In genomic region chr4:45407703-45408334, GRCm38 (mm10) we compare ENCODE assay signal across 8 mouse cellular contexts. TPM values are rescaled to one million over a fixed set of nuclear protein-coding genes. Genes with fewer than 3 reads are reported as not detected.
A peak's percentile ranks its signal among the peaks of the same experiment; 100 is the strongest.
DNase-seq lines count a peak whose midpoint lies in the region; ATAC-seq and TF ChIP-seq lines count a peak whose summit lies in the region.

No protein-coding gene starts in this region.

- peak overlapping the region; percentile 86; the same call in 1 of the 2 replicates for H3K27ac ChIP-seq in cerebellum, adult 2 months (ENCODE audit: insufficient read depth, low read length)
- peak overlapping the region; percentile 98 for H3K27ac ChIP-seq in embryonic facial prominence, embryonic 10.5 days (replicated peaks)
- peak overlapping the region; percentile 92 for H3K27ac ChIP-seq in intestine, embryonic 15.5 days
- peak overlapping the region; percentile 95 for H3K27ac ChIP-seq in lung, embryonic 16.5 days (ENCODE audit: low read length)
- H3K27ac ChIP-seq in stomach, embryonic 16.5 days (ENCODE audit: low read length) = peak overlapping the region; percentile 97

- peak overlapping the region; percentile 92 for H3K4me3 ChIP-seq in cerebellum, adult 2 months (replicated peaks; ENCODE audit: insufficient read depth, low read depth, low read length)
- H3K4me3 ChIP-seq in E14TG2a.4 (replicated peaks; ENCODE audit: low read length) = peak overlapping the region; percentile 97
- H3K4me3 ChIP-seq in embryonic facial prominence, embryonic 10.5 days = peak overlapping the region; percentile 98
- peak overlapping the region; percentile 89 for H3K4me3 ChIP-seq in intestine, embryonic 15.5 days (replicated peaks)
- peak overlapping the region; percentile 77 for H3K4me3 ChIP-seq in lung, embryonic 16.5 days (ENCODE audit: low read length)
- H3K4me3 ChIP-seq in stomach, embryonic 16.5 days (replicated peaks; ENCODE audit: low read length) = peak overlapping the region; percentile 80

- peaks cover 24% of the 10 kb centered on the region for H3K36me3 ChIP-seq in E14TG2a.4 (ENCODE audit: insufficient read depth, low read length)
- H3K36me3 ChIP-seq in embryonic facial prominence, embryonic 10.5 days (replicated peaks) = peaks cover 24% of the 10 kb centered on the region
- peaks cover 5% of the 10 kb centered on the region; the same call in 1 of the 2 replicates for H3K36me3 ChIP-seq in intestine, embryonic 15.5 days
- H3K36me3 ChIP-seq in lung, embryonic 16.5 days (ENCODE audit: control insufficient read depth, insufficient read depth, low read length) = peaks cover 7% of the 10 kb centered on the region; the same call in 1 of the 2 replicates
- peaks cover 10% of the 10 kb centered on the region; the same call in 1 of the 2 replicates for H3K36me3 ChIP-seq in stomach, embryonic 16.5 days (ENCODE audit: control insufficient read depth, insufficient read depth, low read length)

- no peak for TF ChIP-seq CTCF in cerebellum, adult 2 months (IDR thresholded peaks at IDR 0.05; ENCODE audit: borderline replicate concordance, insufficient read depth, low read depth, low read length)
- TF ChIP-seq CTCF in E14TG2a.4 (conservative IDR thresholded peaks at IDR 0.05; ENCODE audit: low read length) = no peak

- no peaks in the 10 kb centered on the region for H3K27me3 ChIP-seq in cerebellum, adult 2 months (ENCODE audit: control insufficient read depth, insufficient read depth, low read length)
- 0 out of 2 replicates have a peak, but pooled peaks cover 8% of the 10 kb centered on the region for H3K27me3 ChIP-seq in E14TG2a.4 (ENCODE audit: insufficient read depth, low read length)
- 0 out of 2 replicates have a peak, but pooled peaks cover 6% of the 10 kb centered on the region for H3K27me3 ChIP-seq in embryonic facial prominence, embryonic 10.5 days (replicated peaks; ENCODE audit: low read depth, poor library complexity, severe bottlenecking)
- H3K27me3 ChIP-seq in intestine, embryonic 15.5 days (replicated peaks) = no peaks in the 10 kb centered on the region
- no peaks in the 10 kb centered on the region for H3K27me3 ChIP-seq in lung, embryonic 16.5 days (ENCODE audit: control insufficient read depth, insufficient read depth, low read depth, low read length)
- no peaks in the 10 kb centered on the region for H3K27me3 ChIP-seq in stomach, embryonic 16.5 days (ENCODE audit: control insufficient read depth, insufficient read depth, low read length)

- no peak for TF ChIP-seq POLR2A in cerebellum, adult 2 months (IDR thresholded peaks at IDR 0.05; ENCODE audit: borderline replicate concordance, insufficient read depth, low read length)

- peak; percentile 6 for ATAC-seq in intestine, embryonic 15.5 days
- no peak for ATAC-seq in lung, embryonic 16.5 days (ENCODE audit: low read depth)
- ATAC-seq in stomach, embryonic 16.5 days (ENCODE audit: insufficient read depth, low FRiP score) = no peak; the same call in 1 of the 2 replicates

- H3K4me2 ChIP-seq in intestine, embryonic 15.5 days (replicated peaks) = peak overlapping the region; percentile 89
- H3K4me2 ChIP-seq in lung, embryonic 16.5 days (ENCODE audit: low read depth, low read length) = peak overlapping the region; percentile 78
- peak overlapping the region; percentile 82 for H3K4me2 ChIP-seq in stomach, embryonic 16.5 days (ENCODE audit: low read depth, low read length)

- WGBS in cerebellum, adult 2 months = under 1% methylated on average over 19 of the region's 19 CpGs
- 3% methylated on average over 19 of the region's 19 CpGs for WGBS in embryonic facial prominence, embryonic 10.5 days
- 2% methylated on average over 19 of the region's 19 CpGs for WGBS in intestine, embryonic 15.5 days
- under 1% methylated on average over 19 of the region's 19 CpGs for WGBS in lung, embryonic 16.5 days
- 1% methylated on average over 19 of the region's 19 CpGs for WGBS in stomach, embryonic 16.5 days

- H3K9me3 ChIP-seq in E14TG2a.4 (ENCODE audit: low read length) = no peaks in the 10 kb centered on the region
- no peaks in the 10 kb centered on the region for H3K9me3 ChIP-seq in embryonic facial prominence, embryonic 10.5 days
- H3K9me3 ChIP-seq in intestine, embryonic 15.5 days = no peaks in the 10 kb centered on the region
- no peaks in the 10 kb centered on the region for H3K9me3 ChIP-seq in lung, embryonic 16.5 days (ENCODE audit: control insufficient read depth, low read length)
- no peaks in the 10 kb centered on the region for H3K9me3 ChIP-seq in stomach, embryonic 16.5 days (replicated peaks; ENCODE audit: control insufficient read depth, low read length)

- H3K9ac ChIP-seq in intestine, embryonic 15.5 days = peak overlapping the region; percentile 94
- H3K9ac ChIP-seq in lung, embryonic 16.5 days (ENCODE audit: low read length) = peak overlapping the region; percentile 95
- peak overlapping the region; percentile 98 for H3K9ac ChIP-seq in stomach, embryonic 16.5 days (ENCODE audit: low read length)

- H3K4me1 ChIP-seq in cerebellum, adult 2 months (ENCODE audit: control insufficient read depth, insufficient read depth, low read length) = peaks cover 5% of the 10 kb centered on the region
- peaks cover 51% of the 10 kb centered on the region for H3K4me1 ChIP-seq in E14TG2a.4 (replicated peaks; ENCODE audit: low read depth, low read length)
- H3K4me1 ChIP-seq in embryonic facial prominence, embryonic 10.5 days = peaks cover 45% of the 10 kb centered on the region
- H3K4me1 ChIP-seq in intestine, embryonic 15.5 days (replicated peaks) = peaks cover 24% of the 10 kb centered on the region; the same call in 1 of the 2 replicates
- H3K4me1 ChIP-seq in lung, embryonic 16.5 days (replicated peaks; ENCODE audit: control insufficient read depth, insufficient read depth, low read length) = peaks cover 21% of the 10 kb centered on the region
- H3K4me1 ChIP-seq in stomach, embryonic 16.5 days (ENCODE audit: control insufficient read depth, insufficient read depth, low read length) = peaks cover 40% of the 10 kb centered on the region

- peak in 1 of 2 experiments; percentile 58 for DNase-seq in cerebellum, adult 2 months
- no peak for DNase-seq in cerebellum, postnatal 14 days
- DNase-seq in embryonic facial prominence, embryonic 10.5 days (ENCODE audit: low spot score) = no peak
- no peak for DNase-seq in right cerebral cortex, adult 18-20 months

RNA-seq across cellular contexts. Expression of gene Slc25a51, which starts 0.7 kb away (rescaled TPM):
- 93.8 and 98.9 TPM in 2 replicates for polyA plus RNA-seq in cerebellum, adult 2 months (2012; rRNA removed)
- polyA plus RNA-seq in embryonic facial prominence, embryonic 10.5 days (2016; fragmentation: Nextera tagmentation; extraction: Ambion mirVana) = 82.0 and 87.0 TPM in 2 replicates
- polyA plus RNA-seq in intestine, embryonic 15.5 days (2015; fragmentation: Nextera tagmentation; extraction: Ambion mirVana) = 53.1 and 54.2 TPM in 2 replicates
- polyA plus RNA-seq in lung, embryonic 16.5 days (2015; fragmentation: Nextera tagmentation; extraction: Ambion mirVana) = 69.4 and 75.7 TPM in 2 replicates
- polyA plus RNA-seq in stomach, embryonic 16.5 days (2015; fragmentation: Nextera tagmentation; extraction: Ambion mirVana) = 62.0 and 65.5 TPM in 2 replicates
